Mouse (Mus musculus) midbrain, embryonic 14.5 days (tissue): ENCODE measurements around the gene Msx2. TPM values are rescaled to one million over a fixed set of nuclear protein-coding genes. Genes with fewer than 3 reads are reported as not detected.

ENCODE experiments used
- ATAC-seq: fragments of 200-750 bp; cut with Nextera tagmentation; 2 replicates; pipeline ENCODE4 v1.8.0; 2017; ENCODE audit warnings: moderate number of reproducible peaks, moderate library complexity; ENCODE audit not compliant: low FRiP score, low TSS enrichment
- DNase-seq: peaks from one replicate; pipeline ENCODE4 v3.0.0-alpha.2; 2015
- H3K27ac ChIP-seq: fragments of 300-500 bp; sonication (generic); replicated peaks from 2 replicates; pipeline ENCODE4 v1.5.1; 2014; ENCODE audit warnings: mild to moderate bottlenecking, low read depth, low read length, moderate library complexity
- H3K27me3 ChIP-seq: fragments of 300-500 bp; sonication (generic); 2 replicates; pipeline ENCODE4 v1.6.1; 2014; ENCODE audit warnings: low read length, control low read depth, mixed read lengths; ENCODE audit not compliant: control insufficient read depth, insufficient read depth
- H3K36me3 ChIP-seq: fragments of 300-500 bp; sonication (generic); 2 replicates; pipeline ENCODE4 v1.6.1; 2014; ENCODE audit warnings: low read length, control low read depth; ENCODE audit not compliant: control insufficient read depth, insufficient read depth
- H3K4me1 ChIP-seq: fragments of 300-500 bp; sonication (generic); 2 replicates; pipeline ENCODE4 v1.6.1; 2014; ENCODE audit warnings: mild to moderate bottlenecking, antibody characterized with exemption, low read length, control low read depth; ENCODE audit not compliant: control insufficient read depth, insufficient read depth
- H3K4me2 ChIP-seq: fragments of 300-500 bp; sonication (generic); 2 replicates; pipeline ENCODE4 v1.6.1; 2014; ENCODE audit warnings: mild to moderate bottlenecking, low read length, moderate library complexity
- H3K4me3 ChIP-seq: fragments of 300-500 bp; sonication (generic); replicated peaks from 2 replicates; pipeline ENCODE4 v1.5.1; 2014; ENCODE audit warnings: low read depth, low read length
- H3K9ac ChIP-seq: fragments of 300-500 bp; sonication (generic); replicated peaks from 2 replicates; pipeline ENCODE4 v1.6.1; 2014; ENCODE audit warnings: mild to moderate bottlenecking, low read length, moderate library complexity
- H3K9me3 ChIP-seq: fragments of 300-500 bp; sonication (generic); 2 replicates; pipeline ENCODE4 v1.6.1; 2016; ENCODE audit warnings: low read length, control low read depth, mixed read lengths; ENCODE audit not compliant: control insufficient read depth
- WGBS: fragments of 180-500 bp; shearing (Covaris S2); extraction: QIAGEN DNeasy Blood & Tissue Kit; methylation state at CpG from one replicate; pipeline ENCODE4 v1.1.7; 2014; 5-methylcytosine and 5-hydroxymethylcytosine counted together
- polyA plus RNA-seq: library from polyadenylated mRNA; unstranded; fragments of >200 nt; fragmentation: Nextera tagmentation; extraction: Ambion mirVana; gene quantifications from 2 replicates; pipeline ENCODE4 v1.2.1, GENCODE M21; 2014

The Msx2 gene
- 0.49 and 1.5 TPM in 2 replicates for polyA plus RNA-seq

GRCm38 (mm10) chr13:53472614-53473124, at the start of gene Msx2:
Msx2 (minus strand) TSS chr13:53473074.
- peak; percentile 78 for DNase-seq
- Histone ChIP-seq H3K27ac (no peak within 1 kb of the TSS), H3K27me3 (peaks cover 98% of the 10 kb centered on the region), H3K9me3 (no peaks in the 10 kb centered on the region), H3K9ac (no peak within 1 kb of the TSS), H3K4me2 (peak within 1 kb of the TSS; percentile 60), H3K4me1 (peaks cover 12% of the 10 kb centered on the region), H3K36me3 (no peaks in the 10 kb centered on the region), H3K4me3 (peak within 1 kb of the TSS; percentile 34)
- under 1% methylated on average over 38 of the region's 38 CpGs for WGBS
- peak; percentile 75 for ATAC-seq

GRCm38 (mm10) chr13:53521468-53521867, 48.6 kb upstream of the Msx2 start:
- H3K27ac ChIP-seq = no peak overlapping the region
- no peak overlapping the region for H3K4me2 ChIP-seq
- no peak overlapping the region for H3K9ac ChIP-seq
- no peak for ATAC-seq
- WGBS = 68% methylated on average over 3 of the region's 3 CpGs
- DNase-seq = no peak
- peaks cover 1% of the 10 kb centered on the region for H3K9me3 ChIP-seq
- peaks cover 14% of the 10 kb centered on the region for H3K4me1 ChIP-seq
- H3K4me3 ChIP-seq = no peak overlapping the region
- H3K36me3 ChIP-seq = no peaks in the 10 kb centered on the region
- no peaks in the 10 kb centered on the region for H3K27me3 ChIP-seq

DNA sequence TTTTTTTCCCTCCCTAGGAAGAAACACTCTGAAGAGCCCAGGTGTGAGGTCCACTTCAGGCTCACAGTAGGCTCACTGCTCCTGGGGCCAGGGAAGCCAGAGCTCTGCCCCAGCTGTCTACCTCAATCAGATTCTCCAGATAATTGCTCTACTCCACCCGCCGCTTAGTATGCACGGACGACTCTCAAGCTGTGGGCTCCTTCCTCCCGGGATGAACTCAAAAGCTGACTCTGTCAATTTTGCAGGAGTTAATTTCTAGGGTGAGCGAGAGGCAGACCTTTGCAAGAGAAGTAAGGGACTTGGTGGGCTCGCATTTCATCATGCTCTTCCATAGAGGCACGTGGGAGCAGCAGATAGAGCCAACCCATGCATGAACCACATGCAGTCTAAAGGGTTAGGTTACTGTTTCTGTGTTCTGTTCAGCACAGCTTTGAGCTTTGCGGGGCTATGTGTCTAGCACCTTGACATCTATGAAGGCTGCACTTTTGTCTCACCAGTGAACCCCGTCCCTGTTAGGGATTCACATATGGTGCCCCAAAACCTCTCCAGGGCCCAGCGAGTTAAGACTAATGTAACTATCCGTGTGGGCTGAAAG, 47.6 kb upstream of the Msx2 start:
- Histone ChIP-seq H3K27me3 (no peaks in the 10 kb centered on the region), H3K4me3 (no peak overlapping the region), H3K9me3 (peaks cover 9% of the 10 kb centered on the region), H3K4me2 (no peak overlapping the region), H3K27ac (no peak overlapping the region), H3K4me1 (peaks cover 14% of the 10 kb centered on the region), H3K36me3 (no peaks in the 10 kb centered on the region), H3K9ac (no peak overlapping the region)
- no peak for ATAC-seq
- WGBS = 44% methylated on average over 12 of the region's 12 CpGs
- DNase-seq = peak; percentile 28

- Histone ChIP-seq H3K36me3 (no peaks in the 10 kb centered on the region), H3K27ac (no peak overlapping the region), H3K27me3 (no peaks in the 10 kb centered on the region), H3K4me2 (no peak overlapping the region), H3K9ac (no peak overlapping the region), H3K4me1 (peaks cover 14% of the 10 kb centered on the region), H3K9me3 (peaks cover 9% of the 10 kb centered on the region), H3K4me3 (no peak overlapping the region)
- WGBS = 51% methylated on average over 8 of the region's 8 CpGs
- no peak for ATAC-seq
- peak; percentile 37 for DNase-seq
Measured at GRCm38 (mm10) chr13:53519727-53520126, 46.9 kb upstream of the Msx2 start.

DNA sequence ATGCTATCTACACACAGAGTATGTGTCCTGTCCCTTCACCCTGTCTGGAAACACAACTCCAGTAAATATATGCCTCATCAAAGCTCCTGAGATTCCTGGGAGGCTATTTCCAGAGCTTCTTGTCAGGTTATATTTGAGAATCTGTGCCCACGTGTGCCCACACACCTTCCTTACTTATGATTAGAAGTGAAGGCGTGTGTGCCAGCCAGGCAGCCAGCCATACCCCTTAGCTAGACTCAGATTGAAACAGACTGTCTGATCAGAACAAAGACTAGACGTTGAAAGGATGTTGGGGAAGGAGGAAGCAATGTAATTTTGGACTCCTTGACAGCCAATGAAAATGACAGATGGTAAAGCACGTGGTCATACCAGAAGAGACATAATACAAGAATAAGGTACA, 45.4 kb upstream of the Msx2 start:
- DNase-seq (no peak), ATAC-seq (no peak)
- WGBS = 66% methylated on average over 4 of the region's 4 CpGs
- peaks cover 9% of the 10 kb centered on the region for H3K9me3 ChIP-seq
- H3K27me3 ChIP-seq = no peaks in the 10 kb centered on the region
- H3K36me3 ChIP-seq = no peaks in the 10 kb centered on the region
- peaks cover 14% of the 10 kb centered on the region for H3K4me1 ChIP-seq
- no peak overlapping the region for H3K27ac ChIP-seq
- no peak overlapping the region for H3K4me3 ChIP-seq
- no peak overlapping the region for H3K4me2 ChIP-seq
- H3K9ac ChIP-seq = no peak overlapping the region

DNA sequence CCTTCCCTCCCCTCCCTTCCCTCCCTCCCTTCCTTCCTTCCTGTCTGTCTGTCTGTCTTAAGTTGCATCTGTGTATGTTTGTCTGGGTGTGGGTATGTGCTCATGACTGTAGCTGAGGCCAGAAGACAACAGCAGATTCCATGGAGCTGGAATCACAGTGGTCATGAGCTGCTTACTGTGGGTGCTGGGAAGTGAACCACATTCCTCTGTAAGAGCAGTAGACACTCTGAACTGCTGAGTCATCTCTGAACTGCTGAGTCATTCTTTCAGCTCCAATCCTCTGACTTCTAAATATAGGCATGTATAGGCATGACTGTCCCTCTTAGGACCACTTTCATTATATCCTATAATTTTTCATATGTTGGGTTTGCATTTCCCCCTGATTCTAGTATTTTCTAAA, 41.7 kb upstream of the Msx2 start:
- Histone ChIP-seq H3K4me3 (no peak overlapping the region), H3K36me3 (no peaks in the 10 kb centered on the region), H3K9me3 (peaks cover 9% of the 10 kb centered on the region), H3K4me2 (no peak overlapping the region), H3K27me3 (no peaks in the 10 kb centered on the region), H3K4me1 (no peaks in the 10 kb centered on the region), H3K27ac (no peak overlapping the region), H3K9ac (no peak overlapping the region)
- ATAC-seq = no peak
- no peak for DNase-seq

DNA sequence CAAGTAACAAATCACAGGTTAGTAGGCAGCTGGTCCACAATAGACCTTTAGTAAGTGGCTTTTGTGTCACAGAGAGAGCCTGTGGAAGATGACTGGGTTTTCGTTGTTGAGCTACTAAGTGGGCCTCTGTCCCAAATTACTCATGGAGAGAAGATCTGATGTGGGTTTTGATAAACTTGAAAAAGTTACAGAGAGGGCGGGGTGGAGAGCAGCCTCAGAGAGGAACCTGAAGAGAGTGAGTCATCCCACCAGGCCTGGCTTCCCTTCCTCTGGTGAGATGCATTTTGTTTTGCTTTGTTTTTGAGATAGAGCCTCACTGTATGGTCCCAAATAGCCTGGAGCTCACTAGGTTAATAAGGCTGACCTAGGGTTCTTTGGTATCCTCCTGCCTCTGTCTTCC, 38.5 kb upstream of the Msx2 start:
- WGBS = 92% methylated on average over 2 of the region's 2 CpGs
- Histone ChIP-seq H3K27ac (no peak overlapping the region), H3K9ac (no peak overlapping the region), H3K27me3 (no peaks in the 10 kb centered on the region), H3K4me2 (no peak overlapping the region), H3K9me3 (peaks cover 7% of the 10 kb centered on the region), H3K36me3 (no peaks in the 10 kb centered on the region), H3K4me1 (no peaks in the 10 kb centered on the region), H3K4me3 (no peak overlapping the region)
- ATAC-seq = no peak
- DNase-seq = no peak

DNA sequence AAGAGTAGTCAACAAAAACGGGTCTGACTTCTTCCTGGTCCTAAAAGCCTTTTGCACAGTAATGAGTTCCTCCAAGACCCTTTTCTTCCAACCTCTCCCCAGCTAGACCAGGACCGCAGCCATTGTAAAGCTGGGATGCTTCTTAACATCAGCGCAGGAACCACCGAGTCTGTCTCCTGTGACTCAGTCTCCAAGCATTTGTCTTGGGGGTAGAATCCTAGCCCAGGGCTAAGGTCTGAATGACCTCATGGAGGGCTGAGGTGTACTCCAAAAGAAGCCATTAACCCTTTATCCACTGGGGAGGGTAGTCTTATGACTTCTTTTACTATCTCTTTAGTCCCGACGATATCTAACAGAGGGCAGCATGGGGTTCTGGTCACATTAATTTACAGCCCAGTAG, 29.5 kb upstream of the Msx2 start:
- H3K4me3 ChIP-seq = no peak overlapping the region
- no peak overlapping the region for H3K9ac ChIP-seq
- H3K27me3 ChIP-seq = 0 out of 2 replicates have a peak, but pooled peaks cover 3% of the 10 kb centered on the region
- H3K4me2 ChIP-seq = no peak overlapping the region
- H3K4me1 ChIP-seq = peaks cover 9% of the 10 kb centered on the region
- no peaks in the 10 kb centered on the region for H3K36me3 ChIP-seq
- no peak for ATAC-seq
- H3K9me3 ChIP-seq = no peaks in the 10 kb centered on the region
- no peak for DNase-seq
- no peak overlapping the region for H3K27ac ChIP-seq
- 26% methylated on average over 6 of the region's 6 CpGs for WGBS

DNA sequence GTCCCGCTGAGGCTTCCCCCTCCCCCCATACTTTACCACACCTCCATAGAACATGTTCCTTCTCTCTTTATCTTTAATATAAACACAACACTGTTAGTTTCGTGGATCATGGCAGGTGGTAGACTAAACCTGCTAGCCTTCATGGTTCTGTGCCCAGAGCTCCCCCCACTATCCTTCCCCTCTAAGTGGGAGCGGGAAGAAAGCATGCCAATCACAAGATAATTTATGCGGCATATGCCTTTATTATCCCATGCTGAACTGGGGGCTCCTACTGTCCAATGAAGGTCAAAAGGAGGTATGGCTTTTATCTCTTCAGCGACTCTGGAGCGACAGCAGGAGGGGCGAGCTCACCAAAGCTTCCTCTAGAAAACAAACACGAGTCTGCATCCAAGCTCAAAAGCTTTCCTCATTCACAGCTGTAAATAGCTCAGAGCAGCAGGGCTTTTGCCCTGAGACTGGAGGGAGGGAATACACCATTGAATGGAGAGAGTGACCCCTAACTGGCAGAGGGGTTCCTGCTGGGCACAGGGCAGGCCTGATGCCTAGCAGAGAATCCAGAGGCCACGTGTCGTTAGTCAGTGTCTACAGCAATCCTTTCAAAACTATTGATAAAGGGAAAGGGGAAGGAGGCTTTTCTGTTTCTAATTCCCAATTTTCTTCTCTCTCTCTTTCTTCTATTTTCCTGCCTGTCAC, 28.8 kb upstream of the Msx2 start:
- Histone ChIP-seq H3K27me3 (0 out of 2 replicates have a peak, but pooled peaks cover 3% of the 10 kb centered on the region), H3K36me3 (no peaks in the 10 kb centered on the region), H3K27ac (no peak overlapping the region), H3K9ac (no peak overlapping the region), H3K4me1 (peaks cover 9% of the 10 kb centered on the region), H3K4me3 (no peak overlapping the region), H3K4me2 (peak overlapping the region; percentile 23; the same call in 1 of the 2 replicates), H3K9me3 (no peaks in the 10 kb centered on the region)
- DNase-seq = peak; percentile 28
- WGBS = 5% methylated on average over 10 of the region's 10 CpGs
- no peak for ATAC-seq
